Mouse (Mus musculus): ENCODE measurements around the gene Rab38.

Rab38 gene

DNA sequence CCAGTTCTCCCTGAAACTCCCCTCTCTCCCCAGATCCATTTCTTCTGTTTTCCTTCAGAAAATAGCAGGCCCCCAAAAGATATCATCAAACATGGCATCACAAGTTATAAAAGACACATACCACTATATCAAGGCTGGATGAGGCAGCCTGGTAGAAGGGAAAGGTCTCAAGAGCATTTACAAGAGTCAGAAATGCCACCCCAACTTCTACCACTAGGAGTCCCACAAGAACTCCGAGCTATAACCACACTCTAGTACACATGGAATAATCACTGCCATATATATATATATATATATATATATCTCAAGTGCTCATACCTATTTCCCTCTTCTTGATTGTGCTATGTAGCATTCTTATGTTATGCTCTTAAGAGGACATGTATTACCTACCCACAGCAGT lies 92.4 kb downstream of the Rab38 start:
- in situ Hi-C loops (cut with MboI; ENCODE audit: unreplicated experiment in 2 of 2), result no loop called here

DNA sequence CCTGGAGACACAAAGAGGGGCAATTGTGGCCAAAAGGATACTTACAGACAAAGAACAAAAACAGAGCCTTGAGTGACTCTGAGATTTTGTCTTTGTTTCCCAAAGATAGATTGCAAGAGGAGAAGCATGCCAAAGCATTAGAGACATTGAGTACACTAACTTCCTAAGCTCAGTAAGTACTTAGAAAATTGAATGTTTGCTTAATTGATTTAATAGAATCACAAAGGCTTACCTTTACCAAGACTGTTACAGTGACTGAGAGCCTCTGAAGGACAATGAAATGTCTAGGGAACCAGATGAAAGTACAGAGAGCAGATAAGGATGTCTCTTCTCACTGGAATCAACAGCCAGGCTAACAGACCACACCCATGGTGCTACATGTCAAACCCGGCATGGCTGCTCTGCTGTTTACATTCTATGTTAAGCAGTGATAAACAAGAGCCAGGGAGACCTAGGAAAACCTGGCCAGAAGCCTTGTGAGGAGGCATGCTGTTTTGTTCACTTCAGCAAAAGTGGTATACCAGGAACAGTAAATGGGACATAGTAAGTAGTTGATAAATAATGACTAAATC lies 97.1 kb downstream of the Rab38 start:
- in situ Hi-C loops (cut with MboI; ENCODE audit: unreplicated experiment in 2 of 2), result loop anchor here in 1 of 2 experiments (25.0 kb wide), 1 partner anchor 885 kb away; the partner anchor contains the start of genes Fzd4 and Tmem135

GRCm38 (mm10) chr7:88536127-88536531 lies 106.1 kb downstream of the Rab38 start:
- in situ Hi-C loops (cut with MboI; ENCODE audit: unreplicated experiment in 2 of 2), result loop anchor here in 1 of 2 experiments (25.0 kb wide), 1 partner anchor 876 kb away; the partner anchor contains the start of genes Fzd4 and Tmem135

DNA sequence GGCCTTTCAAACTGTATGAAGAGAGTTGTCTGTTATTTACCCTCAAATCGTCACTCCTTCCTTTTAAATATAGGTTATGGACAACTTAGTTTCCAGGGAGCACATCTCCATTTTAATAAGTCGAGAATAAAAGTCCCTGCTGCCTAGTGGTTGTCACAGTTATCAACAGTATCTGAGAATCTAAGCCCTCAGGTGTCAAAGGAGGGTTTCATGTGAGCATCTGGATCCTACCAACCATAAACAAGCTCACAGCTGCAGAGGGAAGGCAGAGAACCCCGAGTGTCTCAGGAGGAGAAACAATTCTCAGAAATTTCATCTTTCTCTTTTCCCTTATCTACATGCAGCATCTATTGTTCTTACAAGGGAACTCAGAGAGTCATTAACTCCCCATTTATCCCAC lies 106.7 kb downstream of the Rab38 start:
- in situ Hi-C loops (cut with MboI; ENCODE audit: unreplicated experiment in 2 of 2), result loop anchor here in 1 of 2 experiments (25.0 kb wide), 1 partner anchor 876 kb away; the partner anchor contains the start of genes Fzd4 and Tmem135
